Mouse (Mus musculus) layer of hippocampus, postnatal 36 days (tissue): ENCODE measurements at regions not wholly inside any gene's neighbourhood (a gene's known extent, or its start where the extent isn't known, plus 50 kb on each side); places are given as distances from the start of the nearest gene placed in this dataset.
"Not testable (repeated sequence)": the region's sequence is repeated elsewhere in the genome, so short reads cannot be mapped to it uniquely, and the experiment has no call there.

ENCODE experiments used
- DNase-seq, 2 experiments: peaks; one replicate each; pipeline ENCODE4 v3.0.0; 2022

GRCm38 (mm10) chr13:97418681-97419080 is 177.8 kb downstream of the Enc1 start:
- DNase-seq = no peak

- no peak for DNase-seq
These were observed 177.2 kb downstream of the Enc1 start for GRCm38 (mm10) chr13:97418081-97418480.

- peak in 1 of 2 experiments; percentile 35 for DNase-seq
These were observed 175.2 kb downstream of the Enc1 start for GRCm38 (mm10) chr13:97415927-97416709.

GRCm38 (mm10) chr13:97415381-97415780 is 174.5 kb downstream of the Enc1 start:
- DNase-seq = peak in 1 of 2 experiments; percentile 33

- no peak for DNase-seq
These were observed 171.2 kb downstream of the Enc1 start for GRCm38 (mm10) chr13:97412151-97412550.

- no peak for DNase-seq
These were observed 169.8 kb downstream of the Enc1 start for GRCm38 (mm10) chr13:97410550-97411201.

- no peak for DNase-seq
These were observed 169.1 kb downstream of the Enc1 start for GRCm38 (mm10) chr13:97409891-97410525.

GRCm38 (mm10) chr13:97409291-97409780 is 168.4 kb downstream of the Enc1 start:
- no peak for DNase-seq

GRCm38 (mm10) chr13:97408414-97409290 is 167.7 kb downstream of the Enc1 start:
- no peak for DNase-seq

- no peak for DNase-seq
These were observed 166.9 kb downstream of the Enc1 start for GRCm38 (mm10) chr13:97407773-97408172.

GRCm38 (mm10) chr13:97406678-97407077 is 165.8 kb downstream of the Enc1 start:
- DNase-seq = no peak

- DNase-seq = no peak
These were observed 161.4 kb downstream of the Enc1 start for GRCm38 (mm10) chr13:97402164-97402761.

GRCm38 (mm10) chr13:97401620-97402019 is 160.7 kb downstream of the Enc1 start:
- DNase-seq = no peak

GRCm38 (mm10) chr13:97398041-97398440 is 157.1 kb downstream of the Enc1 start:
- DNase-seq = no peak

GRCm38 (mm10) chr13:97396899-97397640 is 156.2 kb downstream of the Enc1 start:
- DNase-seq = no peak

- DNase-seq = not testable (repeated sequence)
These were observed 155.4 kb downstream of the Enc1 start for GRCm38 (mm10) chr13:97396286-97396685.

- no peak for DNase-seq
These were observed 154.0 kb downstream of the Enc1 start for GRCm38 (mm10) chr13:97394756-97395454.

GRCm38 (mm10) chr13:97394071-97394470 is 153.2 kb downstream of the Enc1 start:
- no peak for DNase-seq

GRCm38 (mm10) chr13:97393456-97393855 is 152.6 kb downstream of the Enc1 start:
- no peak for DNase-seq

GRCm38 (mm10) chr13:97390449-97390930 is 149.6 kb downstream of the Enc1 start:
- DNase-seq = peak; percentile 50 to 57
